Mouse (Mus musculus): ENCODE measurements around the gene Mta1.

The Mta1 gene

DNA sequence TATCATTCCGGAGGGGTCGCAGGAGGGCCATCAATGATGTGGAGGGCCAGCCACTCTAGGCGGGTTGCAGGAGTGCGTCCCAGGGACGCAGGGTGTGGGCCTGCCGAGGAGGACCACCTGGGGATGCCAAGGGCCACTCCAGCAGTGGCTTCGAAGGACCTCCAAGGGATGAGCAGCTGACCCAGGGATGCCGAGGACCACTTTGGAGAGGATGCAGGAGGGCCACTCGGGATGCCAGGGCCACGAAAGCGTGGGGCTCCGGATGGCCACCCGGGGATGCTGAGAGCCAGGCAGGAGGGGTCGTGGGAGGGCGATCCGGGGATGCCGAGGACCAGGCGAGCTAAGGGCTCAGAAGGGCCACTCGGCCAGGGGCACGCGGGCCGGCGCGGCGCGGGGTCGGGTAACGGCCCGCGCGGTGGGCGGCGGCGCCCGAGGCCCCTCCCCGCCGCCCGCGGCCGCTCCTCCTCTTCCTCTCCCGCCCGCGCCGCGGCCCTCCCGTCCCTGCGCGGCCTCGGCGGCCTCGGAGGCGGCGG is at the start of gene Mta1:
Mta1 (plus strand) TSS at position 530 of the 533 bp plus-strand sequence.
- DNase-seq: peak; percentile 55 to 73

DNA sequence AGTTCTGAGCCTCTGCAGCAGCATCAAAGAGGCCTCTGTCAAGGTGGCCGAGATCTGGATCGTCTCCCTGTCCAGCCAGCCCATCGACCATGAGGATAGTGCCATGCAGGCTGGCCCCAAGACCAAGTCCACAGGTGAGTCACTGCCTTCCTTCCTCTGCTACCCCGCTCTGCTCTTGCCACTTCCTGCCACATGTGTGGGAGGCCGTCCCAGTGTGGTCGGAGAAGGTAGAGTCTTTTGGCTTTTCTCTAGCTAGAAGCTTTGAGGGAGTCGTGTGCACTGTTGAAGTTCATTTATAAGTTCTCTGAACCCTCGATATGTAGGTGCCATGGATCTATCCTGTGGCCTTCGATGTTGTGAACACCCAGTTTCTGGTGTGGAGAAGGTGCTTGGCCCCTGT is 48.2 kb upstream of the Mta1 start:
- no peak for DNase-seq

DNA sequence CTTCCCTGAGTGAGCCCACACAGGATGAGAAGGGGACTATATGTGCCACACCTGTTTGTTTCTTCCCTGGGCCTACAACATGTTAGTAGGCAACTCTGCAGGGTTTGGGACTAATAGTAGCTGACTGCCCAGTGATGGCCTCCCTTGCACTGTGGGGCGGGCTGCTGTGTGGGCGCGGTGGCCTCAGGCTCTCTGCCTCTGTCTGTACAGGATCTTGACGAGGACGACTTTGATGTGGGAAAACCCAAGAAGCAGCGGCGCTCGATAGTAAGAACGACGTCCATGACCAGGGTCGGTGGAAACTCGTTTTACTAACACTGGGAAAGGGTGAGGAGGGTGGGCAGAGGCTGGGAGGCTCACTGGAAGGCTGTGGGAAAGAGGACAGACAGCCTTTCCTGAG is 47.4 kb upstream of the Mta1 start:
- DNase-seq: no peak

DNA sequence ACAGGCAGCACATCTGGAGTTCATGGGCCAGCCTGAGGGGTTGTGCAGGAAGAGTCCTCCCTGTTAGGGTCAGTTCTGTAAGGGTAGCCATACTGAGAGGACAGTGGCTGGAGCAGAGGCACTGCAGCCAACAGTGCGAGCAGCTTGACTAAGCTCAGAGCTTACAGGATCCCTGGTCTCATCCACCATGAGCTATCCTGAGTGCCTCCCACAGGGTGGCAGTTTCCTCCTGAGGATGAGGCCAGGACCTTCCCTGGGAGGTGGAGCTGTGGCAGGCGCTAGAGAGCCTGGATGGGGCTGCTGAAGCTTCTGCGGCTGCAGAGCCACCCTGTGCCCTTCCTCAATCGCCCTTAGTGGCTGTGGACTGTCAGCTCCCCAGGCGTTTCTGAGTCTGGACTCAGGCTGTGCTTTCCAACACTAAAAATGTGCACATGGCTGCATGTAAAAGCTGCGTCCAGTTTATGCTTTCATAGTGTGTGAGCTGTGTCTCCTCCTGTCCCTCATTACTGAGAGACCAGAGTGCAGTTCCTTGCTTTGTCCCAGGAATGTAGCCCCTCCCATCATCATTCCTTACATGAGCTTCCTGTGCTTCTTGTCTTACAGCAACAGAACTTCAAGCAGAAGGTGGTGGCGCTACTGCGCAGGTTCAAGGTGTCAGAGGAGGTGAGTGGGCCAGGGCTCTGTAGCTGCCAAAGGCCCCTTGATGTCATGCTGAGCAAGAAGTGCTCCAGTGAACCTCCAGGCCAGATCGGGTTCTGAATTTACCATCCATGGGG is 46.3 kb upstream of the Mta1 start:
- peak; percentile 34 to 64 for DNase-seq

DNA sequence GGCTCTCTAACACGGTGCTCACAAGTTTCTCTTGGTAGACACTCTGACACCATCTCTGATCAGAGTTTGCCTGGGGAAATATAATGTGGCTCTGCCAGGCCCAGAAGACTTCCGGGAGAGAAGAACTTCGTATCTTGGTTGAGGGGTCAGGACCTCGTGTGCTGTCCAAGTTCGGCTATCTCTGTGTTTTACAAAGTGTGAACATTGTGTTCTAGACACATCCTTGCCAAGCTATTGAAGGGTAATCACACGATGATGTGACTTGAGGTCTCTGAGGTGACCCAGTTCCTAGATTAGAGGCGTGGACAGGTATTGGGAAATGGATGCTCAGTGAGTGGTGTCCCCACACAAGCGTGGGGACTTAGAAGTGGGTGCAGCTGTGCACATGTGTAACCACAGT is 42.0 kb upstream of the Mta1 start:
- no peak for DNase-seq

DNA sequence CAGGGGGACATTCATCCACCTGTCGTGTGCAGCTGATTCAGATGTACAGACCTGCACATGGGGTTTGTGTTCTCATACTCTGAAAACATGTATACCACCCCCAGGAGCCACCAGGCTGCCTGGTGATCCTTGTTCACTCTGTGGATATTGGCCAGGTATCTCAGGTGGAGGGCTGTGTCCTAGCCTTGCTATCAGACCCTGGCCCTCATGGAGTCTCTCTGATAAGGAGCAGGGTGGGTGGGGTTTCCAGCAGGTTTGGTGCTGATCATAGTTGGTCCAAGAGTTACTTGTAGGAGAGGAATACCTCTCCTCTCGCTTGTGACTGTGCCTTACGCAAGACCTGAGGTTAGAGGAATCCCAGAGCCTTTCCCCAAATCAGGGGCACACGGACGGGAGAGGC is 37.9 kb upstream of the Mta1 start:
- DNase-seq: no peak

DNA sequence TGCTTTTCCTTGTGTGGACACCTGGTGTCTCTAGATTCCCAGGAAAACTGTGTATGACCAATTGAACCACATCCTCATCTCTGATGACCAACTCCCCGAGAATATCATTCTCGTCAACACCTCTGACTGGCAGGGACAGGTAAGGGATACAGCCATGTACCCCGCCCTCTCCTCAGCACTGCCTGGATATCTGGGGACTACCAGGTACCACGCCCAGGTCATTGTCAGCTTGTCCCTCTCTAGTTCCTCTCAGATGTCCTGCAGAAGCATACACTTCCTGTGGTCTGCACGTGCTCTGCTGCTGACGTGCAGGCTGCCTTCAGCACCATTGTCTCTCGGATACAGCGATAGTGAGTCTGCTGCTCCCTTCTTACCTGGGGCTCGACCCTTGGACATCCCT is 36.5 kb upstream of the Mta1 start:
- DNase-seq: no peak

DNA sequence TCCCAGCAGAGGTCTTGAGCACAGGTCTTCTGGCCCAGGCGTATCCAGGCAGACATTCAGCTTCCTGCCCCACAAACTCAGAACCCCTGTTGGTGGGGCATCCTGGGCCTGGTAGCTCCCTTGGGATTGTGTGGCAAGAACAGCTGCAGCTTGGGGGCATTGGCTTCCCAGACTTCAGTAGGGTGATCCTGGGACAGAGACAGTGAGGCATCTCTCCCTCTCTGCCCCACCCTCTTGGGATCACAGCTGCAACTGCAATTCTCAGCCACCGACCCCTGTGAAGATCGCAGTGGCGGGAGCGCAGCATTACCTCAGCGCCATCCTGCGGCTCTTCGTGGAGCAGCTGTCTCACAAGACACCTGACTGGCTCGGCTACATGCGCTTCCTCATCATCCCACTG is 35.9 kb upstream of the Mta1 start:
- DNase-seq: no peak

DNA sequence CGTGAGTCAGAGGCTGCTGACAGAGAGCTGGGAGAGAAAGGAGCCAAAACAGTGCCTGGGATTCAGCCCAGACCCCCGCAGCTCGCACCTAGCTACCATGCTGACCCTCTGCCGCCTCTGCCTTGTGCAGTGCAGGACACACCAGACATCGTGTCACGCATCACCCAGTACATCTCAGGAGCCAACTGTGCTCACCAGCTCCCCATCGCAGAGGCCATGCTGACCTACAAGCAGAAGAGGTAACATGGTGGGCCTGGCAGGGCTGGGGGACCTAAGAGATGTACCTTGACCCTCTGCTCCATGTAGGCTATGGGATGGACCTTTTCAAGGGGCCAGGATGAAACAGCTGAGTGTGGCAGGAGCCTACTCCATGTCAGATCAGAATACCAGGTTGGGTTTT is 34.4 kb upstream of the Mta1 start:
- DNase-seq: no peak

DNA sequence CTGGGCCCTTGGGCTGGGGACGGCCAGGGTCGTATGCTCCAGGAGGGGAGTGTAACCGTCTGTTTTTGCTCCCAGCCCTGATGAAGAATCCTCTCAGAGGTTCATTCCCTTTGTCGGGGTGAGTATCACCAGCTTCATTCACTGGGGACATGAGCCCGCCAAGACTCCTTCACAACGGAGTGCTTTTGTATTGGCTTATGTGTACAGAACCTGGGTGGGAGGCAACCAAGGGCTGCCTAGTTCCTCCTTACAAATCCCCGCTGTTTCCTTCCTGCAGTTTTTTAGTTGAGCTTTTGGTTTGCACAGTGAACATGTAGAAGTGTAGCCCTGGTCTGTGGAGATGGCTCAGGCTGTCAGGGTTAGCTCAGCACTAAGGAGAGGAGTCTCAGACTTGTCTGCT is 30.1 kb upstream of the Mta1 start:
- DNase-seq: no peak

DNA sequence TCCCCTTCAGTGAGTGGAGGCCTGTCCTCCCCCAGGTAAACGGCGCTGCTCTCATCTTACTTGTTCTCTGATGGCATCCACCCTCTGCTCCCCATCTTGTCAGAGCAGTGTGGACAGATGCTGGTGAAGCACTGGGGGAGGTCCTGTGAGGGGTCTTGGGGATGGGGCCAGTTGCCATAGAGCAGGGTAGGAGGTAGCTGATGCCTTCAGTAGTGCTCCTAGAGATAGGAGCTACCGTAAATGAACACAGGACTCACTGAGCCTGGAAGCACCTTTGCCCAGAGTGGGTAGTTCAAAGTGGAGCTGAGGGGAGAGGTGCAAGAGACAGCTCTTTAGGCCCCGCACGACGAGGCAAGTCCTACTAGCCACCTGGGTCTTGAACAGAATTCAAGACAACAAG is 28.7 kb upstream of the Mta1 start:
- no peak for DNase-seq

DNA sequence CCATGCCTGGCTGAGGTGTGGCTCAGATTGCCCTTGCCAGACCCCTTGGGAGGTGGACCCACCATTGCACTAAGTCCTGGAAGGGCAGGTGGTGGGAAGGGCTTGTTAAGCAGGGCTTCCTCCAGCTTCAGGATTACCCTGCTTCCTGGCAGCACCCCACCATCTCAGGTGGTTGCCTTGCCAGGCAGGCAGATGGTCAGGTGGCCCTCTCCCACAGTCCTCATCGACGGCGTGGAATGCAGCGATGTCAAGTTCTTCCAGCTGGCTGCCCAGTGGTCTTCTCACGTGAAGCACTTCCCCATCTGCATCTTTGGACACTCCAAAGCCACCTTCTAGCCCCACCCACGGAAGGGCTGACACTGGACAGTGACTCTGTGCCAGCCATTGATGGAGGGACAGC is 26.8 kb upstream of the Mta1 start:
- no peak for DNase-seq

DNA sequence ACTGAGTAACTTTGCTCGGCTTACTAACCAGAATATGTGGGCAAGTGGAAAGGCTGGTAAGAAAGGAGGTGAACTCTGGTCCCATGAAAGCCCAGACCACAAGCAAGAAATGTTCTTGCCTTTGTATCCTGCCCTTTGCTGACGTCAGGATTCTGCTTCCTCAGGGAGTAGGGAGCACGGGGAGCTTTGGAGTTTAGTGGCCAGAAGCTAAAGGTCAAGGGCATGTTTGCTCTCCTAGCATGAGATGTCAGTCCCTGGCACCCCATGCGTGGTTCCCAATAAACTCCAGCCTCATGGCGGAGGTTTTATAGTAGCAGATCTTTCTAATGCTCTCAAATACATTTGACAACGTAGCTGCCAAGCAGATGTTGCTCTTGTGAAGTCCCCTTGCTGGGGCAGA is 26.3 kb upstream of the Mta1 start:
- DNase-seq: no peak

DNA sequence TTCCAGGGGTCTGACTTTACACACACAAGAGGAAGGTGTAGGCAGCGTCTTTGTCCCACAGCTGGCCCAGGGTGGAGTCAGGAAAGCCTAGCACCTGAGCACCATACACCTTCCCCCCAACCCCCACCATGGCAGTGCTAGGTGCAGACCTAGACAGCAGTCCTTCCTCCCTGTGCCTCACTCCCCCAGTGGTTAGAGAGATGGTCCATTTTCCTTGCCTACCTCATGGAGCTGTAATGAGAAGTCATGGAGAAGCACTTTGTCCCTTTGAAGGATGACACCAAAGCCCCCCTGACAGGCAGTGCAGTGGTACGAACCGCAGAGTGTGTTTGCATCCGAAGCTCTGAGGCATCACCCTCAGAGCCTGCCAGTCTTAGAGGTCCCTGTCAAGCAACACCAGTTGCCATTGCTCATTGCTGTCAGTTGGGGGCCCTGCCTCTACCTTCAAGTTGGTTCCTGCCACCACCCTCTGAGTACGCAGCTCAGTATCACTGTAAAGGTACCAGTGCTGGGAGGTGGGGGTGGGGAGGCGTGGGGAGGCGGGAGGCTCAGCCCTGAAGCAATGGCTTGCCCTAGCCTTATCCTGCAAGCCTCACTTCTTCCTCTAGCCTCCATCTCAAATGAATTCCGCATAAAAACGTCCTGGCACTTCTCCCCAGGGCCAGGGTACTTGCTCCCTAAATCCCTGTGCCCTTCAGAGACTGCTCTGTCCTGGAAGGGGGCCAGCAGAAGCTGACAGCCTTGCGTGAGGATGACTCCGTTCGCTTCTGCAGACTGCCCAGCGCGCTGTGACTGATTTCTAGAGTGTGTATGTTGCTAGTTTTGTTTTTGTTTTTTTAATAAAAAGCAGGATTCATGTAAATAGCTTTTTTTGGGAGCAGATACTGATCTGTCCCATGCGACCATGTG is 24.4 kb upstream of the Mta1 start:
- no peak for DNase-seq

DNA sequence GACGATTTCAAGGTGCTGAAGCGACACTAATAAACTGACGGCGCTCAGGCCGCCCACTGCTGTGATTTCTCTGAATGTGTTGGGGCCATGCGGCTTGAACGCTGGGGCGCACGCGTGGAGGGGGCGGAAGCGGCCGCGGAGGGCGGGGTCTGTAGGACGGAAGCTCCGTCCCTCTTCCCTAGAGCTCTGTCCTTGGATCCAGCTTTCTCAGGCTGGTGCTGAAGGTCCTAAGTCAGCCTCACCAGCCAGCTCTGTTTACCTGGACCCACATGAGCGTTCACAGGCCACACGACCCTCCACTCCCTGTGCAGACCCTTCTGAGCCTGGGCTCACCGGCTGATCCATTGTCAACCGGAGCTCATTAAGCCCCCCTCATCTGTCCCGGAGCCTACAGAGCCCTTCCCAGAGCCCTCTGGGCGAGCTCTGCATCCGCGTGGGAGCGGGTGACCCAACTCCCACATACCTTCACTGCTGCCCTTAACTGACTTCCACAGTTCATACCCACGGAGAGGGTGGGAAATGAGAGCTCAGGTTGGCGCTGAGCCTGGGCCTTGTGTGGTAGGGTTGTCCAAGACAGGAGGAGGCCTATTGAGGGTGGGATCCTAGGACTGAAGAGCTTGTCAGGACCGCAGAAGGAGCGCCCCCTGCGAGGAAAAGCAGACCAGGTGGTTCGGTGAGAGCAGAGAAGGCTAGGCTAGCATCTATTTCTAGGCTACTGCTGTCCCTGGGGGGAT is 23.6 kb upstream of the Mta1 start, which contains the start of gene Tex22:
Tex22 (plus strand) TSS at position 174 of the 734 bp plus-strand sequence.
- DNase-seq: peak; percentile 89

DNA sequence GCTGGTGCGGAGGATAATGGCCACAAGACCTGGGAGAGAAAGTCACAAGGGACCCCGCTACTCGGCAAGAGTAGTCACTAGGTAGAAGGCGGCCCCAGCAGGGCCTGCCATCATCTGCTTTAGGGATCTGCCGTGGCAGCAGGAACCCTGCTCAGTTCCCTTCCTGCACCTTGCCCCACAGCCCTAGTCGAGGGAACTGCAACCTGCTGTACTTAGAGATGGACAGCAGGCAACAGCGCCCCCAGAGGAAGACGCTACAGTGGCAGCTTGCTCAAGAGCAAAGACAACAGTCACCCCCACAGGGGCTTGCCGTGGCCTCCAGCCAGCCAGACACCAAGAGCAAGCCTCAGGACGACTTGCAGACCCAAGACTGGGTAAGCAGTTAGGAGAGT is 23.0 kb upstream of the Mta1 start:
- DNase-seq: peak; percentile 88 to 91

DNA sequence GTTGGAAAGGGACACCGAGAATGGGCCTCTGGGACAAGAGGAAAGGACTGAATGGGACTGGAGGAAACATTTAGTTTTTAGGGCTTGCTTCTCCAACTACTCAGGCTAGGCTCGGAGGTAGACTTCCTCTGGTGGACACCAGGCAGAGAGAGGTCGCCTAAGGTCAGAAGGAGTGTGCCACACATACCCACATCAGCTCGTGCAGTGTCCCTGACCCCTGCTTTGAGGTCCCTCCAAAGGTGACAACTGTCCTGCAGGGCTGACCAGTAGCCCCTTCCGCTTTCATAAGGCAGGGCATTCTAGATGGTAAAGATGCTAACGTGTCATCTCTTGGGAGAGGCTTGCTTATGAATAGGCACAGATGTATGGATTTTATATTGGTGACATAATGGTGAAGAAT is 22.6 kb upstream of the Mta1 start:
- DNase-seq: no peak

DNA sequence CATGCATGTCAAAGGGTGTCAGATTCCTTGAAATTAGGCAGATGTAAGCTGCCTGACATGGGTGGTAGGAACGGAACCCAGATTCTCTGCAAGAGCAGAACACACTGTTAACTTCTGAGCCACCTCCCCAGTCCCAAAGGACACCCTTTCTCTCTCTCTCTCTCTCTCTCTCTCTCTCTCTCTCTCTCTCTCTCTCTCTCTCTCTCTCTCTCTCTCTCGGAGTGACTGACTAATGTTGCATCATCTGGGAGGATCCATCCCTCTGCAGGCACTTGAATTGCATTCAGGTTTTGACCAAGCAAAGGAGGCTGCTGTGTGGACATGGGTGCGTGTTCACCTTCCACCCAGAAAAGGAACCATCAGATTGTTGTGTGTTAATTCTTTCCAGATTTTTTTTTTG is 10.8 kb upstream of the Mta1 start:
- no peak for DNase-seq

DNA sequence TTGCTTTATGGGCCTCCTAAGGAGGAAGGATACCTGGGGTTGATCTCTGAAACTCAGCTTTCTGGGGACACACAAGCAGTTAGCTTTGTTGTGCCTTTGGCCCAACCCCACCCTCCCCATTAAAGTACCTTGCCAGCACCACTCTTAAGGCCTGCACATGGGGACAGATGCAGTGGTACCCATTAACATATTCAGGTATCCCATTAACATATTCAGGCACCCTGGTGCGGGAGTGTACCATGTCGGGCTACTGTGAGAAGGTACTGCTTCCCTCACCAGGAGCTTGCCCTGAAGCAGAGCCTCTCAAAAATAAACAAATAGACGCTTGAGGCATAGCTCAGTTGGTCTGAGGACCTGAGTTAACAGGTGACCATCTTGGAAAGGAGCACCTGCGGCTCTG is 10.1 kb upstream of the Mta1 start:
- no peak for DNase-seq

DNA sequence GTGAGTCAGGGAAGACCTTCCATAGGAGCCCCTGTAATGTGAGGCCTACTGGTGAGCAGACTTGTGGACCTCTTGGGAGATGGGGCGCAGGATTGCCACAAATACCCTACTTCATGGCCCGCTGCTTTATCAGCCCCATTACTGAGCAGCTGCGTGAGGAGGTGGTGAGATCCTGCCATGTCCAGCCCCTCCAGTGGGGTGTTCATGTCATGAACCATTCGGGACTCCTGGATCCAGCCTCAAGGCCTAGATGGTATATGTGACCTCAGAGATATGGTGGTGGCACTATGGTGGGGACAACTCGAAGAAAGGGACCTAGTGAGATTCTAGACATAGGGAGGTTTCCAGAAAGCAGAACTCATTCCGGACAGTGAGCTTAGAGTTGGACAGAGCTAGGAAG is 9.0 kb upstream of the Mta1 start:
- no peak for DNase-seq

DNA sequence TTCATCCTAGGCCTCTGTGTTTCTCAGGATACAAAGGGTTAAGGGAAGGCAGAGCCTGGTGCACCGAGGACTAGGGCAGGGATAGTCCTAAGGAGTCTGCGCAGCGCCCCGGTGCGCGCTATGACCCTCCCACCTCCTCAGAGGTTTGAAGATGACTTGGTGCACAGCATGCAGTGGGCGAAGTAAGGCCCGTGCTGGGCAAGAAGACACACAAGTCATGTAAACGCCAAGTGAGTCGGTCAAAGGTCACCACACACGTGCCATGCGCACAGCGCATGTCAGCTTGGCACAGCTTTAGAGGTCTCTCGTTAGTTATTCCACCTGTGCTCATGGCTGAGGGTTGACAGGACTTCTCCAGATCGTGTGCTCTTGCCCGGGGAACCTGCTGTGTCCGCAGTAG is 8.0 kb upstream of the Mta1 start:
- no peak for DNase-seq

DNA sequence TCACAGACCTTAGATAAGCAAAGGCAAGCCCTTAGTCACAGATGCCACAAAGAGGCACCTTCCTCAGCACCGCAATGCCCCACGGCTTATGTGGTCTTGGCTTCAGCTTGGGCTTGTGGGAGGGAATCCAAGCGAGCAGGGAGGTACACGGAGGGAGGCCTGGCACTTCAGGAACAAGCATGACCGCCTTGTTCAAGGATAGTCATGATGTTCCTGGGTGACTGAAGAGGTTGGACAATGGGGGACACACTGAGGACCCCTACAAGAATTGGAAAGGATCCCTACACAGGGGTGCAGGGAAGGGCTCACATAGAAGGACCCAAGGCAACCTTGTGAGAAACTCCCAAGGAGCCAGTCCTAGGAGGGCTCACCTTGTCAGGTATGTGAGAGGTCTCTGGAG is 1.0 kb upstream of the Mta1 start:
- DNase-seq: no peak

DNA sequence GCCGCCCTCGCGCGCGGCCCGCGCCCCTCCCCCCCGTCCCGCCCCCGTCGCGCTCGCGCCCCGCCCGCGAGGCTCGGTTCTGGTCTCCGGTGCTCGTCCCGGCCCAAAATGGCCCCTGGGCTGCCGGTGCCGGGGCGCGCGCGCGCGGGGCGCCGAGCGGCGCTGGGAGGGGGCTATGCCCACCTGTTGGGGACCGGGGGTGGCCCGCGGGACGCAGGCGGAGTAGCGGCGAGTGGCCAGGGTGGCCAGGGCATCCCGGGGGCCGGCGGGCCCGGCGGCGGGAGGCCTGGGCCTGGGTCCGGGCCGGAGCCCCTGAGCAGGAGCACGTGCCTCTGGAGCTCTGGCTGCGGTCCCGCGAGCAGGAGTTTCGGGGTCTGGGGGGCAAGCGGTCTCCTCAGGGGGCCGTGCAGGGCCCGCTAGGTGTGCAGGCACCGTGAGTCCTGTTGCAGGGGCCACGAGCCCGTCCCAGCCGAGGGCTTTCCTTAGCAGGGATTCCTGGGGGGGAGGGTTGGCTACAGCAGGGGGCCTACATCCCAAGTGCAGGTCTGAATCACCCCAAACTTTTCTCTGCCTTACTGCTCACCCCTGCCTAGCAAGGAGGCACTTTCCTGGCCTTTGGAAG is 563 bp downstream of the Mta1 start:
- peak; percentile 44 to 45 for DNase-seq
